Mouse (Mus musculus) B cell, adult 2 months (primary cell): ENCODE measurements around the gene Spz1.

Source experiments
- DNase-seq, 2 experiments: peaks; one replicate each; pipeline ENCODE4 v3.0.0; 2022

Spz1 gene

GRCm38 (mm10) chr13:92576072-92576471 lies at the start of gene Spz1:
Gene Spz1 (minus strand): TSS chr13:92576172.
- DNase-seq: no peak

DNA sequence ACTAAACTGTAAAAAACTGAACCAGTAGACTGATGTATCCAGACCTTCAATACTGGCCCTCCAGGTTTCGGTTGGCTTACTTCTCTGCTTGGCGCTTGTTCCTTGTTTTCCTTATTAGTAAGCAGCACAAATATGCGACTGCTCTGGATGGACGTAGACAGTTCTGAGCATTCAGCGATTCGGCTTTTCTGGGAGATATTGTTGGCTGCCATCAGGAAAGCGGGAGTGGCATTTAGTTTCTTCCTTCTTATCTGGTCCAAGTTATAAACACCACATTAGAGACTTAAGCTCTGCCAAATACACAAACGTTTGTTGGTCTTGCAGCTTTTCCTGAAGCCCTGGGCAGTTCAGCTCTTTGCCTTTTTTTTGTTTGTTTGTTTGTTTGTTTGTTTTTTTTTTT lies 40.5 kb upstream of the Spz1 start:
- DNase-seq: no peak

DNA sequence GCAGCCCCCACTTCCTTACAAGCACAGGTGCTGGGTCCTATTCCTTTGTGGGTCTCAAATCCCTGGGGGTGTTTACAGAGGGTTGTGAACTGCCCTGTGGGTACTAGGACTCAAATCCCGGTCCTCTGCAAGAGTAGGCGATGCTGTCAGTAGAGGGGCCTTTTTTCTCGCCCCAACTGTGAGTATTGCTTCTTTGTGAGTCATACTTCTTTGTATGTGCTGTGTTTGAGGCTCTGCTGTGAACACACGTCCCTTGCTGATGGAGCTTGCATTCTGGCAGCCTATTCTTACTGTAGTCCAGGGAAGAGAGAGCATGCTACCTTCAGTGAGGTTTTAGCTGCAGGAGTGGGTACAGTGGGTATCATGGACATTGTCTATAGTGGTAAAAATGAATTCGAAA lies 39.2 kb upstream of the Spz1 start:
- DNase-seq: peak in 1 of 2 experiments; percentile 1

- DNase-seq: peak in 1 of 2 experiments; percentile 2
Observed at GRCm38 (mm10) chr13:92613094-92613493, 37.1 kb upstream of the Spz1 start.

DNA sequence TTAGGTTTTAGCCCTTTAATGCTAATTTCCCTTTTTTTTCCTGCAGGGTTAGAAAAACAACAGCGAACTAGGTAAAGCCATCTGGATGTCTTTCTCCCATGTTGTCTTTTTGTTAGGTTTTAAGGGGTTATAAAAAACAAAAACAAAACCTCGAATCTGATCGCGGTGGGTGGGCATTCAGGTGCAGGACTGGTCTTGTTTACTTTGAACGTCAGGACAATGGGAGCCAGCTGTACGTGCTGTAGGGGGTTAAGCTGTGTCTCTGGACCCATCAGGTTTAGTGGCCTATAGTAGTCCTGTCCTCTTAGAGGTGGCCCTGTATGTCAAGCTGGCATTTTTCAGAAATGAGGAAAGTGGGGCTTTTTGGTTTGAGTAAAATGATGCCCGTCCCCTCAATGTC lies 35.9 kb upstream of the Spz1 start:
- DNase-seq: peak in 1 of 2 experiments; percentile 10

DNA sequence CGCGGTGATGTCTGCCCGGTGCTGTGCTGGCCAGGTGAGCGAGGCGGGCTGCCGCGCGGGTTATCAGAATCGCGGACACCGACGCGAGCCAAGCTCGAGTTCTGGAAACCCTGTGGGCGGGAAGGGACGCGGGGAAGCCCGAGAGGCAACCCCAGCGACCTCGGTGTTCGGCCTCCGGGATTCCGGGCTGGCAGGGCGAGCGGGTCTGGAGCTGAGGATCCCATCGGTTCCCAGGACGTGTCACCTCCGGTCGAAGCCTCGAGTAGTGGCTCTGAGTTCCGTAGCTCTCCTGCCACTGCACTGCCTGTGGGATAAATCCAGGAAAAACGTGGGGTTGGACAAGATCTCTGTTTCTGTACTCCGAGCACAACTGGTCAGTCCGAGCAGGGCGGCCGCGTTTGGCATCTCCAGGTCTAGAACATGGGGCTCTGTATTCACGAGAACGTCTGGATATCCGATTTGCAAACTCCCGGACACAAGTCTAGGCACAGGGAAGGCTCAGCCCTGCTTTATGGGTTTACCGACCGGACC lies 35.3 kb upstream of the Spz1 start:
- peak in 1 of 2 experiments; percentile 41 for DNase-seq

- peak; percentile 99 to 100 for DNase-seq
Observed at GRCm38 (mm10) chr13:92610311-92611221, 34.6 kb upstream of the Spz1 start, which contains the start of gene Serinc5. Gene Serinc5 (plus strand): TSS chr13:92611091.

GRCm38 (mm10) chr13:92609486-92610310 lies 33.7 kb upstream of the Spz1 start:
- peak; percentile 45 for DNase-seq

DNA sequence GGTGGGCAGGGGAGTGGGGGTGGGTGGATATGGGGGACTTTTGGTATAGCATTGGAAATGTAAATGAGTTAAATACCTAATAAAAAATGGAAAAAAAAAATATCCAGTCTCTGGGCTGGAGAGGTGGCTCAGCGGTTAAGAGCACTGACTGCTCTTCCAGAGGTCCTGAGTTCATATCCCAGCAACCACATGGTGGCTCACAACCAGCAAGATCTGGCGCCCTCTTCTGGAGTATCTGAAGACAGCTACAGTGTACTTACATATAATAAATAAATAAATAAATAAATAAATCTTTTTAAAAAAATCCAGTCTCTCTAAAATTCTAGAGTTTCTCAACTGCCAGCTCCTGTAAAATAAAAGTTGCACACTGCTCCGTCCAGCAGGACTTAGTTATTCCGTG lies 29.3 kb upstream of the Spz1 start:
- peak; percentile 48 to 50 for DNase-seq

DNA sequence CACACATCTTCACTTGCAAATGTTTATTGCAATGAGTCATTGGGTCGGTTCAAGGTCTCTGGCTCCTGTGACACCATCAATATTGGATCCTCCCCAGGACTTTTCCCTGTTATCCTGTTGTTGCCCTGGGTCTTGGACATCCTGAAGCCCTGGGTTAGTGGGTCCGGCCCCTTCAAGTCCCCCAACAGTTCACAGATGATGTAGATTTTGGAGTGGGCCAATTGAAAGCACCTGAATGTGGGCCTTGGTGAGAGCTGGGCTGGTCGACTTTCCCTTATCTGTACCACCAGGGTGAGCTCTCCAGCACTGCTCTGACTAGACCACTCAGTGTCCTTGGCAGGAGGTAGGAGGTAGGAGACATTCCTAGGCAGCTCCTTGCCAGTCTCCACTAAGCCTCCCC lies 19.5 kb upstream of the Spz1 start:
- DNase-seq: no peak

- DNase-seq: no peak
Observed at GRCm38 (mm10) chr13:92594907-92595306, 18.9 kb upstream of the Spz1 start.

GRCm38 (mm10) chr13:92594481-92594880 lies 18.5 kb upstream of the Spz1 start:
- no peak for DNase-seq

DNA sequence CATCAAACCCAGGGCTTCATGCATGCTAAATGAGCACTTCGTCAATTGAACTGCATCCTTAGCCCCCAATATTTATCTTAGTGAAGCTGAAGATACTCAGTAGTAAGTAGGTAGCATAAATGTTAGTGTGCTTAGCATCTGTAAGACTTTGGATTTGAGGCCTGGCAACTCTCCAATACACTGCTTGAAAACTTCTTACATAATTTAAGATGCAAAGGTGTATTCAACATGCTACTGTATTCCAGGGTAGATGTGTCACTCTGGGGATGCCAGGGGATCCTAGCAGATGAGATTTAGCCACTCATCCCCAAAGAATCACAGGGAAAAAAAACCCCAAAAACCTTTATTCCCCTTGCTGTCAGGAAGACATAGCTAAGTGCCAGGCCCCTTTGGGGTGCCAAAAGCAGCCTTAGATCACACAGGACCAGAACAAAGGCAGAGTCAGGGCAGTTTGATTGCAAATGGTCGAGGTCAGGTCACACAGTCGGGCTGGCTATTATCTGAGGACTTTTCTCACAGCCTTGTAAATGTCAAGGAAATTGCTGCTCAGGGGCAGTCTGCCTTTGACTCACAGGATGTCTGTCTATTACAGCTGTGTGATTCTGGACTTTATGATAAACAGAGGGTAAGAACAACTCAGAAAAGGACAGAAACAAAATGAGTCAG lies 17.9 kb upstream of the Spz1 start:
- DNase-seq: no peak

DNA sequence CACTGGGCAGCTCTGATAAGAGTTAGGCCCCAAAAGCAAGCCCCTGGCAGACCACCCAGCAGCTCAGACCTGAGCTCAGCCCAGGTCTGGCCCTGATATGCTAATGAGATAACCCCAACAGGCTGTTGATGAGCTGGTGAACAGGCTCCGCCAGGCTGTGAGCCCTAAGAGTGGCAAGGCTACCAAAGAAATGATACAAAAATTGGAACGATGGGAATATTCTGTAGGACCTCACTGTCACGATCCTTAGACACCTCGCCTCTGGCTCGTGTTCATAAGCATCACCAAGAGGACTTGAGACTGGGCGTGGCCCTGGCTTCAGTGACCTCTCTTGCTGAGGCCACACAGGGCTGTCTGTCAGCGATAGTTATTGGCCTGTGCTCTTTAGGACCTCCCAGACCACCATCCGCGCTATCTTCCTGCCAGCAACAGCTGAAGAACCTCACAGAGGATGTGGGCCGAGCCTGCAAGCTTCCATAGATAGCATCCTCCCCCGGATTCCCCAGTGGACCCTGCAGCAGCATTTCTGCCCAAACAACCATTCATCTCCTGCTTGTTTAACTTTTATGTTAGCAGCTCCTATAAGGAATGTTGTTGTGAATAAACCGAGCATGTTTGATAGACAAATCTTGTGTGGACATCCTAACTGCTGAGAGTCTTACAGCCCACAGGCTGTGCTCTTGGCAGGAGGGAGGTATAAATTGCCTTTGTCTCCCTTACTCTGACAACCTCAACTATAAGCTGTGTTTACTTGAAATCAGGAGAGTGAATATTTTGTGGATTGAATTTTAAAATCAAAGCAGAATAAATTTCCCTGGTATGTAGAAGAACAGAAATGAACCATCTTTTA lies 17.0 kb upstream of the Spz1 start:
- no peak for DNase-seq

- no peak for DNase-seq
Observed at GRCm38 (mm10) chr13:92592268-92592785, 16.4 kb upstream of the Spz1 start.

DNA sequence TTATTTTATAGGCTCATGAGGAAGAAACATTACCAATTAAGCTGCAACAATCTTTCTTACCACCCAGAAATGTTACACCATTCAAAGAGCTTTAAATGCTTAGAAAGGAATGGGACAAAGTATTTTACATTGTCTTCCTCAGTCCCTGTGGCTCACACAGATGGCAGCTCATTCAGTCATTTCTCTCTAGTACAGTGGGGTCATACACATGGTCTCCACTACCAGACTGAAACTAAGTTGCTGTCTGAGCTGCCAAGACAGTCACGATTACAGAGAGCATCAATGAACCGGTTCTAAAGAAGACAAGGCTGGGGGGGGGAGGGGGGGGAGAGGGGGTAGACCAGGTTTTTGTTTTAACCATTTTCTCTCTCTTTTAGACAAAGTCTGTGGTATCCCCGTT lies 15.3 kb upstream of the Spz1 start:
- no peak for DNase-seq

DNA sequence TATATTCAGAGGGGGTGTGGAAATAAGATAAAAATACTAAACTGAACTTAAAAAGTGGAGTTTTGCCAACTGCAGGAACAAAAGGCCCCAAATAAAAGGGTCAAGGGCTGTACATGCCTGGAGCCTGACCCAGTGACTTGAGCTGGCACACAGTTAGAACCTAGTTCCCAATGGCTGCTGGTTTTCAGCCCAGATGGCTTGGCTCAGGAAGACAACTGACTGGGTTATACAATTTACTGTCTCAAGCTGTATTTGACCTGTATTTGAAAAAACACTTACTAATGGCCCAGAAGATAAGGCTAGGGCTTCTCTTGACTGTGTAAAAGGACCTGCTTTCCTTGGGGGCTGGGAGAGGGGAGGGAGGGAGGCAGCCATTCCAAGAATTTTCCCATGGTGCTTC lies 13.3 kb upstream of the Spz1 start:
- DNase-seq: no peak

DNA sequence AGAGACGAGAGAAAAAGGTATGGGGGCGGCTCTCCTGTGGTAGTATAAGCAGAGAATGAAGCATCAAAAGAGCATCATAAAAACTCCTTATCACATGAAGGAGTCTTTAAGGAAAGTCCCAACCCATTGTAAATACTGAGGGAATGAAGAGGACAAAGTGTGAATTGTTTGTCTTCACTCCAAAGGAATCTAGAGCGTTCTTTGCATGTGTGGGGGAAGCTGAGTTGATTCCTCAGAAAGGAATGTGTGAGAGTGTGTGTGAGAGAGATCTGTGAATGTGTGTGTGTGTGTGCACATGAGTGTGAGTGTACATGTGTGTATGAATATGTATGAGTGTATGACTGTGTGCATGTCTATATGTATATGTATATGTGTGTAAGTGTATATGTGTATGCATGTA lies 12.7 kb upstream of the Spz1 start:
- no peak for DNase-seq

DNA sequence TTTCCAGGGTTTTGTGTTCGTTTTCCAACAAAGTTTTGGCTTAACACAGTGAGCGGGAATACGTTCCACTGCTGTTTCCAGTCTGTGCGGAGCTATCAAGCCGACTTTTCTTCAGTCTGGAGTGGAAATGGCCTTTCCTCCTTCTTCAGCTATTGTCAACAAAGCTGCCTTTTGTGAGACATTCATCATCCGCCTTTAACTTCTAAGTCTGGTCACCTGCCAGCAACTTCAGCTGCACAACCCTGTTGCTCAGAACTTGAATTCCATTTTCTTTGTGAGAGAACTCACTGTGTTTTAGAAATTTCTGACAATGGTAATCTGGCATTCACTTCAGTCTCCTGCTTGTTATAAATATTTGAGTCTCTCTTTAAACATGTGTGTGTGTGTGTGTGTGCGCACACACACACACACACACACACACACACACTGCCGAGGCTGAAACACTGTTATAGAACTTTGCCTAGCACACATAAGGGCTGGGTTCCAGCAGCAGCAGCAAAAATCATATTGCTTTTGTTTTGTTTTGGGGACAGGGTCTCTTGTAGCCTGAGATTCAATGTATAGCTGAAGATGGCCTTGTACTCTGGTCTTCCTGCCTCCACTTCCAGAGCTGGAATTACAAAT lies 8.2 kb upstream of the Spz1 start:
- DNase-seq: no peak

- DNase-seq: peak; percentile 79
Observed at GRCm38 (mm10) chr13:92580220-92581043, 4.5 kb upstream of the Spz1 start.
